Mouse (Mus musculus): ENCODE measurements around the gene Apc2.

GRCm38 (mm10) chr10:80259861-80260641, 35.7 kb upstream of the Apc2 start:
- TF ChIP-seq CTCF (IDR thresholded peaks at IDR 0.05; ENCODE audit: low read depth, low read length): 0 out of 2 replicates have a peak, but pooled peaks have one; percentile 6
- TF ChIP-seq POLR2A (IDR thresholded peaks at IDR 0.05; ENCODE audit: borderline replicate concordance, low read depth, low read length): no peak

Measured in bone marrow macrophage, adult 2 months (primary cell).